Mouse (Mus musculus): ENCODE results near the gene Stard3.

The Stard3 gene

GRCm38 (mm10) chr11:98348083-98348961, 9.8 kb upstream of the Stard3 start, which contains the start of gene Ppp1r1b:
Gene Ppp1r1b, plus strand, starts transcription at chr11:98348404.
- DNase-seq (ENCODE audit: low read depth, low spot score), result no peak

GRCm38 (mm10) chr11:98349308-98349707, 8.9 kb upstream of the Stard3 start:
- DNase-seq (ENCODE audit: low read depth, low spot score), result no peak

GRCm38 (mm10) chr11:98352272-98352990, 5.7 kb upstream of the Stard3 start:
- no peak for DNase-seq (ENCODE audit: low read depth, low spot score)

- DNase-seq (ENCODE audit: low read depth, low spot score), result no peak
Measured at GRCm38 (mm10) chr11:98353651-98354211, 4.4 kb upstream of the Stard3 start.

GRCm38 (mm10) chr11:98354445-98354844, 3.7 kb upstream of the Stard3 start:
- no peak for DNase-seq (ENCODE audit: low read depth, low spot score)

- DNase-seq (ENCODE audit: low read depth, low spot score), result peak; percentile 94
Measured at GRCm38 (mm10) chr11:98355732-98356299, 2.4 kb upstream of the Stard3 start.

- no peak for DNase-seq (ENCODE audit: low read depth, low spot score)
Measured at GRCm38 (mm10) chr11:98356625-98357394, 1.4 kb upstream of the Stard3 start.

- no peak for DNase-seq (ENCODE audit: low read depth, low spot score)
Measured at GRCm38 (mm10) chr11:98357396-98358160, 590 bp upstream of the Stard3 start.

- DNase-seq (ENCODE audit: low read depth, low spot score), result no peak
Measured at GRCm38 (mm10) chr11:98360866-98361521, 2.8 kb downstream of the Stard3 start.

GRCm38 (mm10) chr11:98363817-98364216, 5.6 kb downstream of the Stard3 start:
- DNase-seq (ENCODE audit: low read depth, low spot score), result no peak

GRCm38 (mm10) chr11:98364410-98364809, 6.2 kb downstream of the Stard3 start:
- no peak for DNase-seq (ENCODE audit: low read depth, low spot score)

- DNase-seq (ENCODE audit: low read depth, low spot score), result no peak
Measured at GRCm38 (mm10) chr11:98366290-98366689, 8.1 kb downstream of the Stard3 start.

GRCm38 (mm10) chr11:98367171-98367862, 9.1 kb downstream of the Stard3 start:
- DNase-seq (ENCODE audit: low read depth, low spot score), result no peak

GRCm38 (mm10) chr11:98367863-98368186, 9.7 kb downstream of the Stard3 start:
- no peak for DNase-seq (ENCODE audit: low read depth, low spot score)

- DNase-seq (ENCODE audit: low read depth, low spot score), result no peak
Measured at GRCm38 (mm10) chr11:98369337-98369736, 11.2 kb downstream of the Stard3 start.

GRCm38 (mm10) chr11:98370588-98370987, 12.4 kb downstream of the Stard3 start:
- no peak for DNase-seq (ENCODE audit: low read depth, low spot score)

GRCm38 (mm10) chr11:98371556-98372240, 13.5 kb downstream of the Stard3 start:
- peak; percentile 63 for DNase-seq (ENCODE audit: low read depth, low spot score)

- DNase-seq (ENCODE audit: low read depth, low spot score), result peak; percentile 77
Measured at GRCm38 (mm10) chr11:98372406-98372805, 14.2 kb downstream of the Stard3 start.

- DNase-seq (ENCODE audit: low read depth, low spot score), result no peak
Measured at GRCm38 (mm10) chr11:98373244-98373643, 15.1 kb downstream of the Stard3 start.
